ENCODE assay signal across 8 mouse cellular contexts in the genomic region with DNA sequence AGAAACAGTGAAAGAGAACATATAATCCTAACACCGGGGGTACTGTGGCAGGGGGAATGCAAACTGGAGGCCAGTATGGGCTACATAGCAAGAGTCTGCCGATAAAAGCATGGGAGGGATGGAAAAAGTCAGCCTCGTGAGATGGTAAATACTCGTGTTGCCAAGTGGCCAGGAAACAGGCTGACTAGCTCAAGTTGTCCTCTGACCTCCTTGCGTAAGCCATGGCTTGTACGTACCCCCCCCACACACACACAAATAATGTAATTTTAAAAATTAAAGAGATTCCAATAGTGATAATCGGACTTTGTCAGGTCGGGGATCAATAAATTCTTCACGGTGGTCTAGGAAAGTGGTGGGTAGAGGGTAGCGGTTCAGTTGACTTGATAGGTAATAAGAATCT. TPM values are rescaled to one million over a fixed set of nuclear protein-coding genes. Genes with fewer than 3 reads are reported as not detected.
DNase-seq lines count a peak whose midpoint lies in the region; ATAC-seq lines count a peak whose summit lies in the region.
"Had no signal": no experiment of that assay in that cellular context is flagged by ENCODE, and none has a peak within 500 bp of the region (broad histone marks: within the 10 kb centered on the region; RNA-seq: fewer than 3 reads in every experiment).

No protein-coding gene starts in this region.

- H3K27me3 ChIP-seq in forebrain, embryonic 14.5 days (replicated peaks; ENCODE audit: control insufficient read depth, insufficient read depth, low read length) = no peaks in the 10 kb centered on the region
- H3K27me3 ChIP-seq in kidney, embryonic 16.5 days (ENCODE audit: insufficient read depth, low read length) = peaks cover 18% of the 10 kb centered on the region
- peaks cover 28% of the 10 kb centered on the region for H3K27me3 ChIP-seq in midbrain, embryonic 12.5 days

- WGBS in forebrain, embryonic 14.5 days = under 1% methylated on average over 10 of the region's 10 CpGs
- under 1% methylated on average over 10 of the region's 10 CpGs for WGBS in kidney, embryonic 16.5 days
- WGBS in midbrain, embryonic 12.5 days = under 1% methylated on average over 10 of the region's 10 CpGs

- peak; percentile 58 for DNase-seq in CD4-positive, CD25-positive, alpha-beta regulatory T cell, adult 2 months (ENCODE audit: low read depth, low spot score)
- peak; percentile 67 for DNase-seq in MEL-GATA-1-ER (ENCODE audit: extremely low read depth, low read depth)
- peak; percentile 46 for DNase-seq in forebrain, embryonic 14.5 days (ENCODE audit: low spot score)
- no peak for DNase-seq in left cerebral cortex, postnatal 10 days (ENCODE audit: extremely low spot score in 1 of 2, low spot score in 2 of 2)
- DNase-seq in layer of hippocampus, postnatal 25 days (ENCODE audit: extremely low spot score in 1 of 2, low spot score in 1 of 2) = no peak

- peak overlapping the region; percentile 55 for H3K4me3 ChIP-seq in forebrain, embryonic 14.5 days (ENCODE audit: low read depth, low read length)
- peak overlapping the region; percentile 77 for H3K4me3 ChIP-seq in kidney, embryonic 16.5 days (ENCODE audit: low read length)
- peak overlapping the region; percentile 68 for H3K4me3 ChIP-seq in midbrain, embryonic 12.5 days

- H3K4me1 ChIP-seq in forebrain, embryonic 14.5 days (ENCODE audit: control insufficient read depth, insufficient read depth, low read length) = peaks cover 29% of the 10 kb centered on the region
- peaks cover 24% of the 10 kb centered on the region for H3K4me1 ChIP-seq in kidney, embryonic 16.5 days (ENCODE audit: insufficient read depth, low read length)
- H3K4me1 ChIP-seq in midbrain, embryonic 12.5 days = peaks cover 43% of the 10 kb centered on the region

- intact Hi-C loops in left cerebral cortex, postnatal 10 days (cut with DNase I) = no loop called here

- no peak for ATAC-seq in forebrain, embryonic 14.5 days
- no peak for ATAC-seq in kidney, embryonic 16.5 days (ENCODE audit: low FRiP score, low TSS enrichment)
- no peak for ATAC-seq in midbrain, embryonic 12.5 days (ENCODE audit: low FRiP score, low read depth)

- no peaks in the 10 kb centered on the region for H3K36me3 ChIP-seq in forebrain, embryonic 14.5 days (ENCODE audit: control insufficient read depth, insufficient read depth, low read length)
- no peaks in the 10 kb centered on the region for H3K36me3 ChIP-seq in kidney, embryonic 16.5 days (ENCODE audit: insufficient read depth, low read length)
- no peaks in the 10 kb centered on the region for H3K36me3 ChIP-seq in midbrain, embryonic 12.5 days

- peak overlapping the region; percentile 49 for H3K27ac ChIP-seq in forebrain, embryonic 14.5 days (ENCODE audit: low read depth, low read length)
- peak overlapping the region; percentile 83; the same call in 1 of the 2 replicates for H3K27ac ChIP-seq in kidney, embryonic 16.5 days (ENCODE audit: low read length)
- H3K27ac ChIP-seq in midbrain, embryonic 12.5 days (replicated peaks) = peak overlapping the region; percentile 82

- H3K4me2 ChIP-seq in forebrain, embryonic 14.5 days (ENCODE audit: low read length) = peak overlapping the region; percentile 81
- H3K4me2 ChIP-seq in kidney, embryonic 16.5 days (replicated peaks; ENCODE audit: low read depth, low read length) = peak overlapping the region; percentile 96
- H3K4me2 ChIP-seq in midbrain, embryonic 12.5 days (replicated peaks) = peak overlapping the region; percentile 84

- H3K9ac ChIP-seq in forebrain, embryonic 14.5 days (ENCODE audit: low read length) = peak overlapping the region; percentile 70
- H3K9ac ChIP-seq in kidney, embryonic 16.5 days (replicated peaks; ENCODE audit: low read length) = peak overlapping the region; percentile 85
- H3K9ac ChIP-seq in midbrain, embryonic 12.5 days (replicated peaks) = peak overlapping the region; percentile 75

- no peaks in the 10 kb centered on the region for H3K9me3 ChIP-seq in forebrain, embryonic 14.5 days (replicated peaks; ENCODE audit: control insufficient read depth, low read length)
- no peaks in the 10 kb centered on the region; the same call in 1 of the 2 replicates for H3K9me3 ChIP-seq in kidney, embryonic 16.5 days (ENCODE audit: low read length)
- no peaks in the 10 kb centered on the region for H3K9me3 ChIP-seq in midbrain, embryonic 12.5 days

RNA-seq across cellular contexts. Expression of gene Polr3gl, which starts 0.6 kb away (rescaled TPM):
- 8.0 and 8.2 TPM in 2 replicates for polyA plus RNA-seq in forebrain, embryonic 14.5 days (2014; fragmentation: Nextera tagmentation; extraction: Ambion mirVana)
- 32.1 and 35.8 TPM in 2 replicates for polyA plus RNA-seq in kidney, embryonic 16.5 days (2015; fragmentation: Nextera tagmentation; extraction: Ambion mirVana)
- 35.8 and 44.3 TPM in 2 replicates for polyA plus RNA-seq in midbrain, embryonic 12.5 days (2016; fragmentation: Nextera tagmentation; extraction: Ambion mirVana)
- 10 to 100 TPM; 26.3 to 29.3 TPM for total RNA-seq in left cerebral cortex, postnatal 10 days (2021)
- total RNA-seq in layer of hippocampus, postnatal 25 days (2021) = 10 to 100 TPM; 23.8 to 29.7 TPM

RNA-seq across cellular contexts. Expression of gene Ankrd34a, which starts 3.1 kb away (rescaled TPM):
- 11.8 and 14.9 TPM in 2 replicates for polyA plus RNA-seq in forebrain, embryonic 14.5 days (2014; fragmentation: Nextera tagmentation; extraction: Ambion mirVana)
- 2.2 and 2.3 TPM in 2 replicates for polyA plus RNA-seq in kidney, embryonic 16.5 days (2015; fragmentation: Nextera tagmentation; extraction: Ambion mirVana)
- polyA plus RNA-seq in midbrain, embryonic 12.5 days (2016; fragmentation: Nextera tagmentation; extraction: Ambion mirVana) = 2.6 and 2.7 TPM in 2 replicates
- total RNA-seq in left cerebral cortex, postnatal 10 days (2021) = 10 to 100 TPM; 56.6 to 57.0 TPM
- 10 to 100 TPM; 50.9 to 62.3 TPM for total RNA-seq in layer of hippocampus, postnatal 25 days (2021)
- total RNA-seq: hematopoietic stem cell, adult 5-6 weeks had no signal

RNA-seq across cellular contexts. Expression of gene Lix1l, which starts 7.6 kb away (rescaled TPM):
- polyA plus RNA-seq in forebrain, embryonic 14.5 days (2014; fragmentation: Nextera tagmentation; extraction: Ambion mirVana) = 7.4 and 7.8 TPM in 2 replicates
- polyA plus RNA-seq in kidney, embryonic 16.5 days (2015; fragmentation: Nextera tagmentation; extraction: Ambion mirVana) = 6.9 and 7.1 TPM in 2 replicates
- 5.6 and 6.8 TPM in 2 replicates for polyA plus RNA-seq in midbrain, embryonic 12.5 days (2016; fragmentation: Nextera tagmentation; extraction: Ambion mirVana)
- 10 to 100 TPM; 26.5 to 27.1 TPM for total RNA-seq in left cerebral cortex, postnatal 10 days (2021)
- 10 to 100 TPM; 29.2 to 29.4 TPM for total RNA-seq in layer of hippocampus, postnatal 25 days (2021)

RNA-seq across cellular contexts. Expression of gene Gm16253, which starts 16.6 kb away (rescaled TPM):
- 0.45 TPM in 1 of 2 replicates, not detected in the other for polyA plus RNA-seq in forebrain, embryonic 14.5 days (2014; fragmentation: Nextera tagmentation; extraction: Ambion mirVana)
- polyA plus RNA-seq in kidney, embryonic 16.5 days (2015; fragmentation: Nextera tagmentation; extraction: Ambion mirVana) = 1.3 TPM in 2 replicates
- 1.6 and 2.0 TPM in 2 replicates for polyA plus RNA-seq in midbrain, embryonic 12.5 days (2016; fragmentation: Nextera tagmentation; extraction: Ambion mirVana)
- not detected for total RNA-seq in left cerebral cortex, postnatal 10 days (2021)
- not detected for total RNA-seq in layer of hippocampus, postnatal 25 days (2021)
- total RNA-seq: hematopoietic stem cell, adult 5-6 weeks had no signal

RNA-seq across cellular contexts. Expression of gene Txnip, which starts 35.6 kb away (rescaled TPM):
- polyA plus RNA-seq in forebrain, embryonic 14.5 days (2014; fragmentation: Nextera tagmentation; extraction: Ambion mirVana) = 60.7 and 79.0 TPM in 2 replicates
- polyA plus RNA-seq in kidney, embryonic 16.5 days (2015; fragmentation: Nextera tagmentation; extraction: Ambion mirVana) = 191 and 197 TPM in 2 replicates
- polyA plus RNA-seq in midbrain, embryonic 12.5 days (2016; fragmentation: Nextera tagmentation; extraction: Ambion mirVana) = 52.7 and 53.6 TPM in 2 replicates
- total RNA-seq in left cerebral cortex, postnatal 10 days (2021) = 10 to 100 TPM; 40.3 to 45.4 TPM
- 10 to 100 TPM; 20.7 to 25.0 TPM for total RNA-seq in layer of hippocampus, postnatal 25 days (2021)

Comparison
In these comparisons a context has a peak if more than half of its experiments do, and no peak if none do; other contexts are left out.
1. DNase-seq: peak in CD4-positive, CD25-positive, alpha-beta regulatory T cell, adult 2 months (single experiment), MEL-GATA-1-ER (single experiment) and forebrain, embryonic 14.5 days (single experiment); none in left cerebral cortex, postnatal 10 days (0 of 2) and layer of hippocampus, postnatal 25 days (0 of 2).
2. Peak in every context shown above with its lines, with median percentiles within 50 percentile points of each other: H3K27ac ChIP-seq, H3K4me2 ChIP-seq, H3K4me3 ChIP-seq and H3K9ac ChIP-seq.